Mouse (Mus musculus): ENCODE measurements at regions not wholly inside any gene's neighbourhood (a gene's known extent, or its start where the extent isn't known, plus 50 kb on each side); places are given as distances from the start of the nearest gene placed in this dataset.
"Not testable (repeated sequence)": the region's sequence is repeated elsewhere in the genome, so short reads cannot be mapped to it uniquely, and the experiment has no call there.

DNA sequence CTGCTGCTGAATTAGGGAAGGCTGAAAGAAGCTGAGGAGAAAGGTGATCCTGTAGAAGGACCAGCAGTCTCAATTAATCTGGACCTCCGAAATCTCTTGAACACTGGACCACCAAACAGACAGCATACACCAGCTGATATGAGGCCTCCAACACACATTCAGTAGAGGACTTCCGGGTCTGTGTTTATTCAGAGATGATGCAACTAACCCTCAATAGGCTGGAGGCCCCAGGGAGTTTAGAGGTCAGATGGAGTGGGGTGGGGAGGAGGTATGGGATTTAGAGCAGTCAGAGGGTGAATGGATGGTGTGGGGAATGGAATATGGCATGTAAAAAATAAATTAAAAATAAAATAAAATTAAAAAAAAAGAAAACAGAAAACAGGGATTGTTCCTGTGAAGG lies 1123.4 kb downstream of the Diaph3 start:
- not testable (repeated sequence) for TF ChIP-seq CTCF (IDR thresholded peaks at IDR 0.05; ENCODE audit: low read depth); EP300 (optimal IDR thresholded peaks at IDR 0.05)
